Mouse (Mus musculus) olfactory bulb, adult 2 months (tissue): ENCODE data around the gene Lect2. TPM values are rescaled to one million over a fixed set of nuclear protein-coding genes. Genes with fewer than 3 reads are reported as not detected.

ENCODE experiments used
- H3K27ac ChIP-seq: fragments of 200-500 bp; 2 replicates; pipeline ENCODE4 v1.5.1; 2012; ENCODE audit warnings: low read depth, low read length; ENCODE audit not compliant: insufficient read depth
- H3K4me1 ChIP-seq: fragments of 200-500 bp; 2 replicates; pipeline ENCODE4 v1.6.1; 2012; ENCODE audit warnings: low read length; ENCODE audit not compliant: control insufficient read depth, insufficient read depth
- H3K4me3 ChIP-seq: fragments of 200-500 bp; 2 replicates; pipeline ENCODE4 v1.5.1; 2012; ENCODE audit warnings: mild to moderate bottlenecking, low read depth, low read length, moderate library complexity; ENCODE audit not compliant: insufficient read depth
- CTCF ChIP-seq: fragments of 200-500 bp; IDR thresholded peaks from 2 replicates; pipeline ENCODE4 v1.5.1; 2012; ENCODE audit warnings: low read depth, mild to moderate bottlenecking, low read length, moderate library complexity; ENCODE audit not compliant: insufficient read depth
- POLR2A ChIP-seq: fragments of 200-500 bp; IDR thresholded peaks from 2 replicates; pipeline ENCODE4 v1.6.1; 2012; ENCODE audit warnings: mild to moderate bottlenecking, low read depth, low read length, moderate library complexity; ENCODE audit not compliant: insufficient read depth
- WGBS: fragments of 180-500 bp; shearing (Covaris S2); methylation state at CpG from one replicate; pipeline ENCODE4 v1.1.7; 2018; 5-methylcytosine and 5-hydroxymethylcytosine counted together
- polyA plus RNA-seq: library from polyadenylated mRNA; stranded (reverse); fragments of >200 nt; gene quantifications from 2 replicates; pipeline ENCODE4 v1.2.4, GENCODE M21; 2012; ENCODE audit warnings: low replicate concordance; ENCODE audit not compliant: missing spikeins, insufficient read depth, insufficient read length

Lect2 gene
- polyA plus RNA-seq, 1 experiment, result not detected

- no peak overlapping the region for H3K27ac ChIP-seq
- 28% methylated on average over 6 of the region's 6 CpGs for WGBS
- TF ChIP-seq CTCF (peak; percentile 58; the same call in 1 of the 2 replicates), POLR2A (no peak)
Observed at GRCm38 (mm10) chr13:56563075-56563474, 14.8 kb upstream of the Lect2 start.

GRCm38 (mm10) chr13:56561129-56561528, 12.8 kb upstream of the Lect2 start:
- Histone ChIP-seq H3K4me1 (no peaks in the 10 kb centered on the region), H3K4me3 (no peak overlapping the region), H3K27ac (no peak overlapping the region)
- WGBS, result 81% methylated on average over 8 of the region's 8 CpGs
- TF ChIP-seq CTCF (no peak), POLR2A (no peak)

More at GRCm38 (mm10) chr13:56563075-56563474, 14.8 kb upstream of the Lect2 start:
- no peak overlapping the region for H3K4me3 ChIP-seq
- no peaks in the 10 kb centered on the region for H3K4me1 ChIP-seq

- Histone ChIP-seq H3K27ac (no peak overlapping the region), H3K4me3 (no peak overlapping the region), H3K4me1 (no peaks in the 10 kb centered on the region)
- no peak for TF ChIP-seq POLR2A
- no peak for TF ChIP-seq CTCF
- 82% methylated on average over 6 of the region's 6 CpGs for WGBS
Observed at GRCm38 (mm10) chr13:56559841-56560370, 11.6 kb upstream of the Lect2 start.

- H3K4me1 ChIP-seq, result peaks cover 2% of the 10 kb centered on the region; the same call in 1 of the 2 replicates
- no peak overlapping the region for H3K27ac ChIP-seq
- no peak overlapping the region for H3K4me3 ChIP-seq
- WGBS, result 80% methylated on average over 3 of the region's 3 CpGs
- TF ChIP-seq CTCF (no peak), POLR2A (no peak)
Observed at GRCm38 (mm10) chr13:56558811-56559210, 10.5 kb upstream of the Lect2 start.

GRCm38 (mm10) chr13:56556701-56557100, 8.4 kb upstream of the Lect2 start:
- no peak for TF ChIP-seq POLR2A
- no peak for TF ChIP-seq CTCF

GRCm38 (mm10) chr13:56555957-56556356, 7.7 kb upstream of the Lect2 start:
- Histone ChIP-seq H3K4me3 (no peak overlapping the region), H3K27ac (no peak overlapping the region), H3K4me1 (peaks cover 2% of the 10 kb centered on the region; the same call in 1 of the 2 replicates)
- 2% methylated on average over 1 of the region's 1 CpGs for WGBS
- no peak for TF ChIP-seq CTCF
- no peak for TF ChIP-seq POLR2A

More at GRCm38 (mm10) chr13:56556701-56557100, 8.4 kb upstream of the Lect2 start:
- no peak overlapping the region for H3K4me3 ChIP-seq
- WGBS, result 93% methylated on average over 3 of the region's 3 CpGs
- H3K4me1 ChIP-seq, result peaks cover 2% of the 10 kb centered on the region; the same call in 1 of the 2 replicates
- H3K27ac ChIP-seq, result no peak overlapping the region

GRCm38 (mm10) chr13:56554409-56554808, 6.1 kb upstream of the Lect2 start:
- no peak overlapping the region for H3K27ac ChIP-seq
- H3K4me3 ChIP-seq, result no peak overlapping the region
- peaks cover 2% of the 10 kb centered on the region; the same call in 1 of the 2 replicates for H3K4me1 ChIP-seq
- 19% methylated on average over 2 of the region's 2 CpGs for WGBS
- TF ChIP-seq POLR2A, result no peak
- no peak for TF ChIP-seq CTCF

GRCm38 (mm10) chr13:56553923-56554322, 5.6 kb upstream of the Lect2 start:
- TF ChIP-seq CTCF (no peak), POLR2A (no peak)
- no peak overlapping the region for H3K4me3 ChIP-seq
- H3K4me1 ChIP-seq, result peaks cover 2% of the 10 kb centered on the region; the same call in 1 of the 2 replicates
- no peak overlapping the region for H3K27ac ChIP-seq
- WGBS, result 64% methylated on average over 2 of the region's 2 CpGs

GRCm38 (mm10) chr13:56551661-56552060, 3.4 kb upstream of the Lect2 start:
- 88% methylated on average over 6 of the region's 6 CpGs for WGBS
- H3K4me3 ChIP-seq, result no peak overlapping the region
- no peak overlapping the region for H3K27ac ChIP-seq
- TF ChIP-seq CTCF (no peak), POLR2A (no peak)
- H3K4me1 ChIP-seq, result peaks cover 2% of the 10 kb centered on the region; the same call in 1 of the 2 replicates
